Mouse (Mus musculus) forebrain, embryonic 12.5 days (tissue): Measurements from ENCODE around the gene Carmil1. TPM values are rescaled to one million over a fixed set of nuclear protein-coding genes. Genes with fewer than 3 reads are reported as not detected.

Experiments
- ATAC-seq: fragments of 200-750 bp; cut with Nextera tagmentation; 2 replicates; pipeline ENCODE4 v1.8.0; 2017; ENCODE audit warnings: moderate TSS enrichment; ENCODE audit not compliant: low FRiP score
- H3K27ac ChIP-seq: fragments of 300-500 bp; sonication (generic); 2 replicates; pipeline ENCODE4 v1.5.1; 2016; ENCODE audit warnings: mild to moderate bottlenecking
- H3K27me3 ChIP-seq: fragments of 300-500 bp; sonication (generic); 2 replicates; pipeline ENCODE4 v1.6.1; 2016; ENCODE audit warnings: mild to moderate bottlenecking
- H3K36me3 ChIP-seq: fragments of 300-500 bp; sonication (generic); replicated peaks from 2 replicates; pipeline ENCODE4 v1.6.1; 2016; ENCODE audit warnings: mild to moderate bottlenecking
- H3K4me1 ChIP-seq: fragments of 300-500 bp; sonication (generic); 2 replicates; pipeline ENCODE4 v1.6.1; 2016
- H3K4me2 ChIP-seq: fragments of 300-500 bp; sonication (generic); 2 replicates; pipeline ENCODE4 v1.6.1; 2016; ENCODE audit warnings: mild to moderate bottlenecking, moderate library complexity
- H3K4me3 ChIP-seq: fragments of 300-500 bp; sonication (generic); replicated peaks from 2 replicates; pipeline ENCODE4 v1.5.1; 2016; ENCODE audit warnings: mild to moderate bottlenecking
- H3K9ac ChIP-seq: fragments of 300-500 bp; sonication (generic); 2 replicates; pipeline ENCODE4 v1.6.1; 2016; ENCODE audit warnings: mild to moderate bottlenecking
- H3K9me3 ChIP-seq: fragments of 300-500 bp; sonication (generic); 2 replicates; pipeline ENCODE4 v1.6.1; 2016
- WGBS: fragments of 180-500 bp; shearing (Covaris S2); methylation state at CpG from one replicate; pipeline ENCODE4 v1.1.7; 2016; 5-methylcytosine and 5-hydroxymethylcytosine counted together
- polyA plus RNA-seq: library from polyadenylated mRNA; unstranded; fragments of >200 nt; fragmentation: Nextera tagmentation; extraction: Ambion mirVana; gene quantifications from 2 replicates; pipeline ENCODE4 v1.2.1, GENCODE M21; 2016

The Carmil1 gene
- polyA plus RNA-seq, 1 experiment from 2014 or later, result 25.3 TPM

DNA sequence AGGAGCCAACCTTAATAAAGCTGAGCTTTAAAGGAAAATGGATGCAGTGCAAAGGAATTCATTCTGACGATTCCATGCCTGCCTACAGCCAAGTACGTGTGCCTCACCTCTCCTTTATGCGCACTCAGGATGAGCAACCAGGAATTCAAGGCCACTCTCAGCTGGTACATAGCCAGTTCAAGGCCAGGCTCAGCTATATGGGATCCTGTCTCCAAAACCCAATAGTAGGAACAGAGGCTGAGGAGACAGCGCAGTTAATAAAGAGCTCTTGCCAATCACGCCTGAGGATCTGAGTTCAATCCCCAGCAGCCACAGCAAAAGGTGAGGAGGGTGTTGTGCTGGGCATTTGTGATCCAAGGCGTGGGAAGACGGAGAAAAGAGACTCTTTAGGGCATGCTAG, 29.4 kb downstream of the Carmil1 start:
- no peaks in the 10 kb centered on the region for H3K4me1 ChIP-seq
- H3K4me2 ChIP-seq, result no peak overlapping the region
- no peak overlapping the region for H3K4me3 ChIP-seq
- no peaks in the 10 kb centered on the region for H3K27me3 ChIP-seq
- H3K27ac ChIP-seq, result no peak overlapping the region
- no peak for ATAC-seq
- H3K9ac ChIP-seq, result no peak overlapping the region
- H3K36me3 ChIP-seq, result no peaks in the 10 kb centered on the region
- WGBS, result 88% methylated on average over 7 of the region's 7 CpGs
- no peaks in the 10 kb centered on the region for H3K9me3 ChIP-seq

DNA sequence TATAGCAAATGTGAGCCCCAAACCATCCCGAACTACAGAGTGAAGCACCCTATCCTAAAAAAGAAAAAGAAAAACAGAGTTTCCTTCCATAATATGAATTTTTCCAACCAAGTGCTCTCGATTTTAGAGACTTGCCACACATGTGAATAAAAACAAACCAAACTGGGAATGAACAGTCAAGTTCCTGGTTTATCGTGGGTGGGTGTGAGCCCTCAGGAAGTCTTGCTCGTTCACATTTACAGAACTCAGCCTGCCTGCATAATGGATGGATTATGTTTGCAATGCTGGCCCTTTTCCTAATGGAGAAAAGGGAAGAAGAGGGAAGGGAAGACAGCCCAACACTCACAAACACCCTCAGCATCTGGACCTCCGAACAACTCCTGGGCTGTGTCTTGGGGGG, 32.7 kb downstream of the Carmil1 start:
- no peaks in the 10 kb centered on the region for H3K36me3 ChIP-seq
- WGBS, result 85% methylated on average over 5 of the region's 5 CpGs
- no peaks in the 10 kb centered on the region for H3K27me3 ChIP-seq
- no peak overlapping the region for H3K9ac ChIP-seq
- peaks cover under 1% of the 10 kb centered on the region; the same call in 1 of the 2 replicates for H3K4me1 ChIP-seq
- no peak overlapping the region for H3K4me3 ChIP-seq
- no peak for ATAC-seq
- no peaks in the 10 kb centered on the region for H3K9me3 ChIP-seq
- H3K27ac ChIP-seq, result no peak overlapping the region
- no peak overlapping the region for H3K4me2 ChIP-seq

DNA sequence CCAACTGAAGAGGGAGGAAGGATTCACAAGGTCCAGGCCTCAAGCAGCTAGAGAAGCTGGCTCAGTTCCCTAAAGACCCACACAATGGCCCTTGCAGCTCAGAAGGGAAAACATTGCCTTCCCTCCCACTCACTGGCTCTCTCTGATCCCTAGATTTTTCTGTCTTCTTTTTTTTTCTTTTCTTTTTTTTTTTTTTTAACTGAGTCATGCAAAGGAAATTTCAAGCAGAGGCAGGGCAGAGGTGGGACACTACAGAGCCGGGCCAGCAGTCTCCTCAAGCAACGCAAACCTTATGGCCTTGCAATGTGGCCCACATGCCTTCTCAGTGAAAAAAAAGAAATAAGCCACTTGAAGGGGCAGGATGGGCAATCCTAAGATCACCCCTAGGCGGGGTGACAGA, 33.2 kb downstream of the Carmil1 start:
- Histone ChIP-seq H3K4me2 (no peak overlapping the region), H3K9me3 (no peaks in the 10 kb centered on the region), H3K9ac (no peak overlapping the region), H3K4me3 (no peak overlapping the region), H3K27ac (no peak overlapping the region), H3K27me3 (no peaks in the 10 kb centered on the region), H3K4me1 (peaks cover 5% of the 10 kb centered on the region), H3K36me3 (no peaks in the 10 kb centered on the region)
- WGBS, result 84% methylated on average over 3 of the region's 3 CpGs
- no peak for ATAC-seq

DNA sequence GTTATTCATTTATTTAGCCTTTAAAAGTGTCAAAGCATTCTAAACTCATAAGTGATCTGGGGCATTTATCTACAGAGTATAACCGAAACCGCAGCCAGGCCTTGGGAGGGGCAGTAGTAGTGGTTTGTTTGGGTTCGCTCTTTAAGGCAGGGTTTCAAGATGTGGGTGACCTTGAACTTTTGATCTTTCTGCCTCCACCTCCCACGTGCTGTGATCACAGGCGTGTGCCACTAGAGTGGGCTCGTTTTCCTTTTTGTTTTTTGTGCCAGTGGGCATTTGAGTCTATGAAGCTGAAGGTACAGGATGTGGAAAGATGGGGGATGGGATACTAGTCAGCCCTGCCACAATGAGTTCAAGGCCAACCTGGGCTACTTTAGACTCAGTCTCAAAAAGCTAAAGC, 34.3 kb downstream of the Carmil1 start:
- Histone ChIP-seq H3K27me3 (no peaks in the 10 kb centered on the region), H3K27ac (no peak overlapping the region), H3K4me2 (no peak overlapping the region), H3K36me3 (no peaks in the 10 kb centered on the region), H3K9me3 (no peaks in the 10 kb centered on the region), H3K4me3 (no peak overlapping the region), H3K9ac (no peak overlapping the region), H3K4me1 (peaks cover 9% of the 10 kb centered on the region)
- WGBS, result 89% methylated on average over 6 of the region's 6 CpGs
- ATAC-seq, result no peak

DNA sequence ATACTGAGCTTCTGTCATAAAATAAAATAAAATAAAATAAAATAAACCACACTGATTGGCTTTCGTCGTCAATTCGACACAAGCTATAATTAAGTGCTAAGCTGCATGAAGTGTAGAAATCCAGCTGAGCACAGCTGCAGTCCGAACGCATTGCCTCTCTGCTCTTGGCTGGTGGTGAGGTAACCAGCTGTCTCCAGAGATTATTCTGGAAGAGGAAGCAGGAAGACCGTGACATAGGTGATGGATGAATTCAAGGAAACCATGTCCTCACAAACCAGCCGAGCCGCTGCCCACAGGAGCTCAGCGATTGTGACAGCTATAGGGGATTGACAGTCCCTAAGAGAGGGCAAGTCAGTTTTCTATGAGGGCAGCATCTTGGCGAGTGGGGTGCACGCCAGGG, 36.0 kb downstream of the Carmil1 start:
- Histone ChIP-seq H3K4me1 (peaks cover 9% of the 10 kb centered on the region), H3K27me3 (no peaks in the 10 kb centered on the region), H3K9me3 (no peaks in the 10 kb centered on the region), H3K4me2 (no peak overlapping the region), H3K36me3 (no peaks in the 10 kb centered on the region), H3K27ac (no peak overlapping the region), H3K9ac (no peak overlapping the region), H3K4me3 (no peak overlapping the region)
- WGBS, result 77% methylated on average over 11 of the region's 11 CpGs
- ATAC-seq, result no peak

DNA sequence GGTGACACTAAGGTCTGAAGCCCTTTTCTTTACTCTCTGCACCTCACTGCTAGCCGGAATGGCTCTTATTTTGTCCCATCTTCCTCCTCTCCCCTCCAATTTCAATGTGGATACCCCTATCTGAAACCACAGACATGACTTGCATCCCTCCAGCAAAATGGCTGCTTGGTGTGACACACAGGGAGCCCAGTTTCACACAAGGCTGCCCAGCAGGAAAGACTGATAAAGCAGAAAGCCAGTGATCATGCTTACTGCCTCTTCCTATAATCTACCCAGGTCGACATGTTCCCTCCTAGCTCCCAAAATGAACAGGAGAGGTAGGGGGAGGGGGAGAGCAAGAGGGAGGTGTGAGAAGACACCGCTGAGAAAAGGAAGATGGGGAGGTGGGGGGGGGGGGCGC, 36.6 kb downstream of the Carmil1 start:
- no peak overlapping the region for H3K9ac ChIP-seq
- no peaks in the 10 kb centered on the region for H3K9me3 ChIP-seq
- H3K36me3 ChIP-seq, result no peaks in the 10 kb centered on the region
- 81% methylated on average over 4 of the region's 4 CpGs for WGBS
- H3K4me2 ChIP-seq, result no peak overlapping the region
- no peak overlapping the region for H3K4me3 ChIP-seq
- H3K4me1 ChIP-seq, result peaks cover 9% of the 10 kb centered on the region
- ATAC-seq, result no peak
- H3K27ac ChIP-seq, result no peak overlapping the region
- no peaks in the 10 kb centered on the region for H3K27me3 ChIP-seq

DNA sequence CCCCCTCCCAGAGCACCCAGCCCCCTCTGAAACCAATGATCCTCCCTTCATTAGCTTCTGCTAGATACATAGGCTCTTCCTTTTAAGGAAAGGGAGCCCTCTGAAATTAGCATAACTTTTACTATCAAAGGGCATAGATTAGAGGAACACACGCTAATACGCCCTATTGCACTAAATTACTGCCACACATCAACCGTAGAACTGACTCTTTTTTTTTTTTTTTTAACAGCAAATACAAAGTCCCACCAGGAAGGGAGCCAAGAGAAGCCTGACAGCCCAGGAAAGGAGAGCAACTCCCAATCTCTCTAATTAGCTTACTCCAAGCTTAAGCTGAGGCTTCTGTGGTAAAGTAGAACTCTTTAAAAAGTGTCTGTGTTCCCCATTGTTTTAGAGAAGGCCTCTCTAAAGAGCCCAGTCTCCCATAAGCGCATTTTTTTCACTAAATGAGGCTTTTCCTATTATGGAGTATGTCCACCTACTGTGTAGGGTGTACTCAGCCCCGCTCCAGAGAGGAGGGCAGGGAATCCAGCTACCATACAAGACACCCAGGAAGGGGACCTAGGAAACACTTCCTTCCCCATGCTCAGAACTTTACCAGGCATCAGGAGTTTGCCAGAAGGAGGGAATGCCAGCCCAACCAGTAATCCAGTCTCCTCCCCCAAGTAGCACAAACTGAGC, 38.0 kb downstream of the Carmil1 start:
- ATAC-seq, result peak; percentile 58; the same call in 1 of the 2 replicates
- Histone ChIP-seq H3K4me2 (no peak overlapping the region), H3K36me3 (no peaks in the 10 kb centered on the region), H3K27me3 (no peaks in the 10 kb centered on the region), H3K27ac (0 out of 2 replicates have a peak overlapping the region, but pooled peaks have one; percentile 36), H3K9ac (no peak overlapping the region), H3K4me1 (peaks cover 9% of the 10 kb centered on the region), H3K4me3 (no peak overlapping the region), H3K9me3 (no peaks in the 10 kb centered on the region)
- 5% methylated on average over 5 of the region's 5 CpGs for WGBS

- ATAC-seq, result no peak
- peaks cover 9% of the 10 kb centered on the region for H3K4me1 ChIP-seq
- H3K4me2 ChIP-seq, result no peak overlapping the region
- no peak overlapping the region for H3K4me3 ChIP-seq
- 86% methylated on average over 5 of the region's 5 CpGs for WGBS
- H3K27me3 ChIP-seq, result no peaks in the 10 kb centered on the region
- no peak overlapping the region for H3K27ac ChIP-seq
- H3K36me3 ChIP-seq, result no peaks in the 10 kb centered on the region
- no peak overlapping the region for H3K9ac ChIP-seq
- H3K9me3 ChIP-seq, result no peaks in the 10 kb centered on the region
Observed at GRCm38 (mm10) chr13:24241201-24241600, 39.4 kb downstream of the Carmil1 start.

- no peak overlapping the region for H3K27ac ChIP-seq
- no peak for ATAC-seq
- peaks cover 9% of the 10 kb centered on the region for H3K4me1 ChIP-seq
- no peak overlapping the region for H3K4me3 ChIP-seq
- H3K27me3 ChIP-seq, result no peaks in the 10 kb centered on the region
- H3K36me3 ChIP-seq, result no peaks in the 10 kb centered on the region
- no peak overlapping the region for H3K9ac ChIP-seq
- 87% methylated on average over 4 of the region's 4 CpGs for WGBS
- no peak overlapping the region for H3K4me2 ChIP-seq
- H3K9me3 ChIP-seq, result no peaks in the 10 kb centered on the region
Observed at GRCm38 (mm10) chr13:24240430-24240829, 40.2 kb downstream of the Carmil1 start.

DNA sequence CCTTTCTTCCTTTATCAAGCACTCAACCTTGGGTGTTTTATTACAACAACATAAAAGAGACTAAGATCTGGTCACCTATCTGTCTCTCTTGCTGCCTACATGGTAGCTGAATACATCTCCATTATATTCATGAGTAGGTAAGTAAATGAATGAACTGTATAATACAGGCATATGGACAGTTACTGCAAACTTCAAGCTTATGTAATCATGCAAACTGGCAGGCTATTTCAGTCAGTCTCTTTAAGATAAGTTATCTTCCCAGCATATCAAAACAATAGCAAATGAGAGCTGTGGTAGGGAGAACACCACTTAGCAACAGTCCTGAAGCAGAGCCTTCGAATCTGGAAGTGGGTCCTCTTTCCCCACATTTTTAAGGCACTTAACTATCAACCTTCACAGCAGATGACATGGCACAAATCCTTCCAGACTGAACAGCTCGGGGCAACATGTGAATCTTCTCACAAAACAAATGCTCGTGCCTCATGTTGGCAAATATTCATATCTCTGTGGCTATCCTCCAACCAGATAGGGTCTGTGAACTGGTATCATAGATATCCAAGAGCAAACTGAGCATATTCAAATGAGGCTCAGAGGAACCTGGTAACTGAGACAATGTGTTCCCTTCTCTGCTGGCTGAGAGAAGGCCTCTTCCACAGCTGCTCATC, 42.0 kb downstream of the Carmil1 start:
- Histone ChIP-seq H3K36me3 (no peaks in the 10 kb centered on the region), H3K4me3 (no peak overlapping the region), H3K27ac (no peak overlapping the region), H3K27me3 (no peaks in the 10 kb centered on the region), H3K9me3 (no peaks in the 10 kb centered on the region), H3K9ac (no peak overlapping the region), H3K4me2 (no peak overlapping the region), H3K4me1 (peaks cover 9% of the 10 kb centered on the region)
- WGBS, result 83% methylated on average over 3 of the region's 3 CpGs
- ATAC-seq, result no peak

DNA sequence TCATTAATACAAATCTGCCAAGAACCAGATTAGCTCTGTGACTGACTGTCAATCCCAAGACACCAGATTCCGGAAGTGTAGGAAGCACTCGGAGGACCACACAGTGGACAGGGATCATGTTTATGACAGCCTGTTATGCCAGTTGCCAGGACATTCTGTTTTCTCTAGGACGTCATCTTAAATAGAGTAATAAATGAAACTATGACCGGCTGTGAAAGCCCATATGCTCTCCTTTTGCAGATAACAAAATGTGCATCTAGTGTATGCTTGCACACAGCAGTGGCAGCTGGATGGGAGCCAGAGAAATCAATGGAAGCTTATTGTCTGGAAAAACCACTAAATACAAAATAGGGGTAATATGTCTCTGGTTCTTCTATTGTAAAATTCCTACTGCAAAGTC, 43.9 kb downstream of the Carmil1 start:
- H3K9ac ChIP-seq, result no peak overlapping the region
- WGBS, result 88% methylated on average over 4 of the region's 4 CpGs
- ATAC-seq, result no peak
- no peaks in the 10 kb centered on the region for H3K9me3 ChIP-seq
- no peak overlapping the region for H3K4me2 ChIP-seq
- no peak overlapping the region for H3K27ac ChIP-seq
- peaks cover 6% of the 10 kb centered on the region; the same call in 1 of the 2 replicates for H3K4me1 ChIP-seq
- no peaks in the 10 kb centered on the region for H3K36me3 ChIP-seq
- no peak overlapping the region for H3K4me3 ChIP-seq
- no peaks in the 10 kb centered on the region for H3K27me3 ChIP-seq

- H3K4me1 ChIP-seq, result peaks cover 6% of the 10 kb centered on the region; the same call in 1 of the 2 replicates
- no peaks in the 10 kb centered on the region for H3K27me3 ChIP-seq
- no peak overlapping the region for H3K4me3 ChIP-seq
- no peak for ATAC-seq
- H3K27ac ChIP-seq, result no peak overlapping the region
- WGBS, result 89% methylated on average over 6 of the region's 6 CpGs
- no peaks in the 10 kb centered on the region for H3K9me3 ChIP-seq
- no peak overlapping the region for H3K9ac ChIP-seq
- H3K4me2 ChIP-seq, result no peak overlapping the region
- no peaks in the 10 kb centered on the region for H3K36me3 ChIP-seq
Observed at GRCm38 (mm10) chr13:24232750-24233149, 47.8 kb downstream of the Carmil1 start.
